Mouse (Mus musculus): Measurements from ENCODE around the gene Inpp4b. TPM values are rescaled to one million over a fixed set of nuclear protein-coding genes. Genes with fewer than 3 reads are reported as not detected.

Inpp4b gene
- 6.3 and 8.2 TPM in 2 replicates for polyA plus RNA-seq (2015; fragmentation: Nextera tagmentation; extraction: Ambion mirVana)

DNA sequence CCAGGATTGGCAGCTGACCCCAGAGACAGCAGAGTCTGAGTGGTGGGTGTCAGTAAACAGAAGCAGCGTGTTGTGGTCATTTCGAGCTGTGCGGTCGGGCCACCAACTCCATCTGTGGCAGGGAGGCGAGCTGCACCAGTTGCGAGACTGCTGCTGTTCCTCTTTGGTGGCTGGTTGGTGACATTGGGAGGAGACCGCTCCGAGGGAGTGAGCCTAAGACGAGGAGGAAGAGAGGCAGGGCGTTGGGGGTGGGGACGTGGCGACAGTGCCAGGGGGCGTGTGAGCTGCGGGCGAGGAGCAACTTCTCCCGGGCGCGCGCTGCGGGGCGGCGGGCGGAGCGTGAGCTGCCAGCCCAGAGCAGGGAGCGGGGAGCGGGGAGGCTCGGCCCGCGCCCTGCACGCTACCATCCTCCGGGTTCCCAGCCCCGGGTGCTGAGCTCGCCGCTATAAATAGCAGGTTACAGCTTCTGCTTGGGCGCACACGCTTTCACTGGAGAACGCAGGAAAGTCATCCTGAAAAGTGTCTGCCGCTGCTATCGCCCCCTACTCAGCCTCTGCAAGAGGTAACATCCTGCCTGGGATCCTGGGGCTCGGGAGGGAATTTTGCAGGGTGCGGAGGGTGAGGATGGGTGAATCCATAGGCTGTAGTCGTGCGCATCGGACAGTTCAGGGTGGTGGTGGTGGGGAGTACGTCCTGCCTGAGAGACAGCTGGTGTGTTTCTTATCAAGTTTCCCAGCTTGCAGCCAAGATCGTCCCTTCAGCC lies at the start of gene Inpp4b:
TSS of gene Inpp4b (plus strand) at position 321 of the 763 bp plus-strand sequence.
- ATAC-seq (ENCODE audit: low read depth): peak; percentile 89
- Histone ChIP-seq H3K4me2 (peak within 1 kb of the TSS; percentile 97), H3K4me3 (peak within 1 kb of the TSS; percentile 61), H3K27me3 (peaks cover 12% of the 10 kb centered on the region), H3K36me3 (no peaks in the 10 kb centered on the region), H3K4me1 (replicated peaks) (peaks cover 18% of the 10 kb centered on the region), H3K27ac (replicated peaks) (peak within 1 kb of the TSS; percentile 34), H3K9ac (peak within 1 kb of the TSS; percentile 68), H3K9me3 (peaks cover 5% of the 10 kb centered on the region; the same call in 1 of the 2 replicates)
- under 1% methylated on average over 43 of the region's 46 CpGs for WGBS

DNA sequence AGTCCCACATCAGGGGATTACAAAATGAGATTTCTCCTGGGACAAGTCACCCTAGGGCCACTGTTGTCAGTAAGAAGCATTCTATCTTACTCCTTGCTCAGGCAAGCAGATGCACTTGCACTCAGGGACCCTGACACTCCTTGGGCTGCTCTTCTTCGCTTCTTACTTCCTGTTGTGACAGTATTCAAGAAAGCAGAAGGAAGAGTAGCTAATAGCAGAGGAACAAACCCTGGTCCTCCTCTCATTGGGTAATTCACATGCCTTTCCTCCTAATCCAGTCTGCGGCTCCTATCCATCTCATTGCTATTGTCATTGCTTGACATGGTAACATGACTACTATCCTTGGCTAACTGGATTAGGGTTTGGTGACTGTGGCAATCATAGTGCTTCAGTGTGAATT lies 7.1 kb upstream of the Inpp4b start:
- Histone ChIP-seq H3K36me3 (no peaks in the 10 kb centered on the region), H3K27me3 (no peaks in the 10 kb centered on the region), H3K9me3 (peaks cover 5% of the 10 kb centered on the region; the same call in 1 of the 2 replicates), H3K4me1 (replicated peaks) (no peaks in the 10 kb centered on the region), H3K27ac (replicated peaks) (no peak overlapping the region), H3K4me2 (no peak overlapping the region), H3K9ac (no peak overlapping the region), H3K4me3 (no peak overlapping the region)
- no peak for ATAC-seq (ENCODE audit: low read depth)
- 81% methylated on average over 2 of the region's 2 CpGs for WGBS

DNA sequence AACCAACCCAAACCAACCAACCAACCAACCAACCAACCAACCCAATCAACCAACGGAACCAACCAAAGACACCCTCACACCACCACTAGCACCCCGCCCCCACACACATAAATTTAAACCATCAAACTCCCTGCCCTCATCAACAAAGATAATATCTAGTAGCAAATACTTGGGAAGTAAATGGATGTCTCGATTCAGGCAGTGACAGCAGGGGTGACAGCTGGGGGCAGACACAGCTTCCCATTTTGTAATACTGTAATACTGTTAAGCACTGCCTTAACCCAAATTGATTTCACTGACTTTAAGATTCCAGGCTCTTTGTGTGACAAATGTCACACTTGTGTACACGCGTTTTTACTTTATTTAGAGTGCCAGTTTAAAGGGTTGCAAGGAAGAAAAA lies 1.2 kb upstream of the Inpp4b start:
- no peak overlapping the region for H3K9ac ChIP-seq
- 0 out of 2 replicates have a peak, but pooled peaks have one; percentile 21 for ATAC-seq (ENCODE audit: low read depth)
- H3K9me3 ChIP-seq: peaks cover 5% of the 10 kb centered on the region; the same call in 1 of the 2 replicates
- H3K27ac ChIP-seq (replicated peaks): no peak overlapping the region
- WGBS: 49% methylated on average over 5 of the region's 5 CpGs
- no peaks in the 10 kb centered on the region for H3K36me3 ChIP-seq
- peak overlapping the region; percentile 61 for H3K4me3 ChIP-seq
- peaks cover 18% of the 10 kb centered on the region for H3K4me1 ChIP-seq (replicated peaks)
- H3K27me3 ChIP-seq: peaks cover 12% of the 10 kb centered on the region
- H3K4me2 ChIP-seq: peak overlapping the region; percentile 97

DNA sequence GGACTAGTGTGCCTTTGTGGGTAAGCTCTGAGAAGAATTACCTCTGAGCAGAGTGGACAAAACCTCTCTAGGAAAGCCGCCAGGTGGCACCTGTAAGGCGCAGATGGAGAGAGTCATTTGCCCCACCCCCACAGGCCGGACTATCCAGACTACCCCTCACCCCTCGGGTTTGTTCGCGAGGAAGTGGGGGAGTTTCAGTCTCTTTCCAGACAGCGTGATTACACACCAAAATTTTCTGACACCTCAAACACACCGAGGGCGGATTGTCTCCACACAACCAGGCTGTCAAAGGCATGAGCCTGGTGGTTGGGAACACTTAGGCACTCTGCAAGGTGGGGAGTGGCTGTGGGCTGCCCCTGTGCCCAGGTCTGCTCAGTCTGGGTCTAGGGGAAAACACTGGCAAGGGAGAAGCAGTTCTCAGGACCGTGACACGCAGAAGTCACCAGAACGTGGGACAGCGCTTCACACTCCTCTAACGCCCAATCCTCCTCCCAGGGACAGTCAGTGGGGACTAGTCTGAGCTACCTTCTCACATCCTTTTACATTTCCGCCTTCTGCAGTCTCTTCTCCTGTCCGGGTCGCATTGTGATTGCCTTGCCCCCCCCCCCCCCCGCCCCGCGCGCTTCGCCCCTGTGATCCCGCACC lies 643 bp upstream of the Inpp4b start:
- Histone ChIP-seq H3K27me3 (peaks cover 12% of the 10 kb centered on the region), H3K36me3 (no peaks in the 10 kb centered on the region), H3K9me3 (peaks cover 5% of the 10 kb centered on the region; the same call in 1 of the 2 replicates), H3K4me2 (peak overlapping the region; percentile 97), H3K27ac (replicated peaks) (peak overlapping the region; percentile 34), H3K4me1 (replicated peaks) (peaks cover 18% of the 10 kb centered on the region), H3K4me3 (peak overlapping the region; percentile 61), H3K9ac (peak overlapping the region; percentile 68)
- ATAC-seq (ENCODE audit: low read depth): peak; percentile 81
- 0% methylated on average over 21 of the region's 23 CpGs for WGBS

DNA sequence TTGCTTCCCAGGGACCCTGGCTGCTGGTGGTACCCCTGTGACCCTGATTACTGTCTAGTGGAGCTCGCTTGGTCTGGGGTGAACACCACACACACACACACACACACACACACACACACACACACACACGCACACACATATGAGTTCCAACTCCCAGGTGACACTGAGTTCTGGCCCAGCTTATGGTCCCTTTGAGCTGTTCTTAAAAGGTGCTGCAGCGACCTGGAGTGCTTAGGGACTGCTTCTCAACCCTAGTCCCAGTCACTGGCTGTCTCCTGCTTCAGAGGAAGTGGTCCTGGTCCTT lies 595 bp downstream of the Inpp4b start:
- Histone ChIP-seq H3K9me3 (peaks cover 5% of the 10 kb centered on the region; the same call in 1 of the 2 replicates), H3K27me3 (peaks cover 12% of the 10 kb centered on the region), H3K9ac (peak overlapping the region; percentile 68), H3K4me1 (replicated peaks) (peaks cover 18% of the 10 kb centered on the region), H3K4me2 (peak overlapping the region; percentile 97), H3K4me3 (peak overlapping the region; percentile 61), H3K36me3 (no peaks in the 10 kb centered on the region), H3K27ac (replicated peaks) (peak overlapping the region; percentile 34; the same call in 1 of the 2 replicates)
- ATAC-seq (ENCODE audit: low read depth): 0 out of 2 replicates have a peak, but pooled peaks have one; percentile 9
- 24% methylated on average over 2 of the region's 3 CpGs for WGBS

DNA sequence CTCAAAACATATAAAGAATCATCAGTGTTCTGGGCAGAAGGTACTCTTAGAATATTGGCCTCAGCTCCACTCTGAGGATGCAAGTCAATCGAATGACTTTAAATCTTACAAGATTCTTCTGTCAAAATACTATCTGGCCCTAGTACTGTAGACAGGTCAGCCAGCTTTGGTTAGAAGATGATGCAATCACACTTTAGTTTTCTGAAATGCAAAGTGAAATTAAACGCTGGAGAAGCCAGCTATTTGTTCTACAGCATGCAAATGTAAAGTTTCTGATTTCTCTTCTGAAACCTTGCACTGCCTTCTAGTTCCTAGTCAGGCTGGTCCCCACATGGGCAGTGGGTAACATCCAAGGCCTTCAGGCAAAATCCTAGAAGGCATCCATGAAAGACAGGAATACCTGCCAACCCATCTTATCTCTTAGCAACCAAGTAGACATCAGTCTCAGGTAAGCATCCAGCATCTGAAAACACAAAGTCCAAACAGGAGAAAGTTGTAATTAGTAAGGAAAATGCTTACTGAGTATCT lies 2.9 kb downstream of the Inpp4b start:
- no peak for ATAC-seq (ENCODE audit: low read depth)
- H3K4me3 ChIP-seq: no peak overlapping the region
- H3K4me1 ChIP-seq (replicated peaks): peaks cover 18% of the 10 kb centered on the region
- H3K4me2 ChIP-seq: 0 out of 2 replicates have a peak overlapping the region, but pooled peaks have one; percentile 5
- no peak overlapping the region for H3K27ac ChIP-seq (replicated peaks)
- no peaks in the 10 kb centered on the region for H3K9me3 ChIP-seq
- WGBS: 87% methylated on average over 2 of the region's 2 CpGs
- peaks cover 12% of the 10 kb centered on the region for H3K27me3 ChIP-seq
- H3K36me3 ChIP-seq: no peaks in the 10 kb centered on the region
- H3K9ac ChIP-seq: no peak overlapping the region

DNA sequence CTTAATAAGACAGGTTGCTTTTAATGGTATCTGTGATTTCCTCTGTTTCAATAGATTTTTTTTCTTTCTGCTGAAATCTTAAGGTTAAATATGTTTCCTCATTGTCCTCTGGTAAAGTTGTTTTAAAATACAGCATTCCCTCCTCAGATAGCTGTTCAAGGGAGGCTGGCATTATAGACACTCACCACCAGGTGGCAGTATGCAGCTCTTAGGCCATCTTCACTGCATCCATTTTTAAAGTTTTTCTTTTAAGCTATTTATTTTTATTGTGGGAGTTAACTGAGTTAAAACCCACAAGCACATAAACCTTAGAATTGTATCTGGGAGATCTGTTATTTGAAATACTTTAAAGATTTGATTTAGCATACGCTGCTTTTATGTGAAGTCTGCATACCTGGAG lies 7.1 kb downstream of the Inpp4b start:
- Histone ChIP-seq H3K4me1 (replicated peaks) (no peaks in the 10 kb centered on the region), H3K4me3 (no peak overlapping the region), H3K4me2 (no peak overlapping the region), H3K9me3 (no peaks in the 10 kb centered on the region), H3K27ac (replicated peaks) (no peak overlapping the region), H3K36me3 (no peaks in the 10 kb centered on the region), H3K27me3 (no peaks in the 10 kb centered on the region), H3K9ac (no peak overlapping the region)
- no peak for ATAC-seq (ENCODE audit: low read depth)
- WGBS: 90% methylated on average over 1 of the region's 1 CpGs

DNA sequence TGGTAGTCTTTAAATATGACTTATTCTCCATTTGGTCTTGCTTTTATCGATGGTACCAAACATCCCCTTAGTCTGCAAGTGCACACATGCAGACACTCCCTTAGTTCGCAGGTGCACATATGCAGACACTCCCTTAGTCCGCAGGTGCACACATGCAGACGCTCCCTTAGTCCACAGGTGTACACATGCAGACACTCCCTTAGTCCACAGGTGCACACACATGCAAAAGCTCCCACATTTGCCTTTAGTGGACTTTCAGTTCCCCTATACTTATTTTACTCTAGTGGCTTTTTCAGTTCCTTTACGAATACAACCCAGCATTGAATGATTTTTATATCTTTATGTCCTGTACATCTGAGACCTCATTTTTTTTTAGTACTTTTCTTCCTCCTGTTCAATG lies 11.1 kb downstream of the Inpp4b start:
- Histone ChIP-seq H3K4me3 (no peak overlapping the region), H3K36me3 (no peaks in the 10 kb centered on the region), H3K4me1 (replicated peaks) (no peaks in the 10 kb centered on the region), H3K27me3 (no peaks in the 10 kb centered on the region), H3K9me3 (no peaks in the 10 kb centered on the region), H3K4me2 (no peak overlapping the region), H3K9ac (no peak overlapping the region), H3K27ac (replicated peaks) (no peak overlapping the region)
- ATAC-seq (ENCODE audit: low read depth): no peak
- 91% methylated on average over 5 of the region's 5 CpGs for WGBS

DNA sequence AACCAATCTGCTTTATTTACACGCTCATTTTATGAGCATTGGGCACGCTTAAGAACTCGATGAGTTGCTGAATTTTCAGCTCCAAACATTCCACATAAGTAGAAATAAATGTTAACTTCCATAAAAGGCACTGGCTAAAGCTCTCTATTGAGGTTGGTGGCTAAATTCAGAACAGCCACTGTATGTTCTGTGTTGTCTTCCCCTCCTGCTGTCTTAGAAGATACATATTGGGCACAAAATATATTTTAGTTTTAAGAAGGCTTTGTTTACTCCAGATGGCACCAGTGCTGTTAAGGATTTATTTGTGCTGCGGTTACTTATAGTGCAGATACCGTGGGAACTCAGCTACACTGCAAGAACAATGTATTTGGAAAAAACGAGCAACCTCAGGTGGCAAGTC lies 15.8 kb downstream of the Inpp4b start:
- H3K4me3 ChIP-seq: no peak overlapping the region

DNA sequence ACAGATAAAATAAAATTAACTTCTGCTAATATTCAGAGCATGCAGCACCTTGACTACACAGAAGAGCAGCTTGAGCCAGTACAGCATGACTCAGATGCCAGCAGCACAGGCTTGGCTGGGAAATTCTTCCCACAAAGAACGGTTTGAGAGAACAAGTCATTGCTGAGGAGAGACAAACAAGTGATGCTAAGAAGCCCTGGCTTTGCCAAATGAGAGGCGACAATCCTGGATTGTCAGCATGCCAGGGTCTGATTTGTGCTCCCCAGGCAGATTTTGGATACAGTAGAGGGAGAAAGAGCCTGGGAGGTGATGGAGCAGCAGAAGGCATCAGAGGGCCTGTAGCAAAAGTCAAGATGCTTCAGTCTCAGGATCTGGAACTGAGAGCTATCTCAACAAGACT lies 18.2 kb downstream of the Inpp4b start:
- Histone ChIP-seq H3K9ac (no peak overlapping the region), H3K27ac (replicated peaks) (no peak overlapping the region)
- ATAC-seq (ENCODE audit: low read depth): no peak

More for the DNA sequence above, 15.8 kb downstream of the Inpp4b start:
- Histone ChIP-seq H3K9ac (no peak overlapping the region), H3K36me3 (no peaks in the 10 kb centered on the region), H3K27ac (replicated peaks) (no peak overlapping the region), H3K9me3 (no peaks in the 10 kb centered on the region), H3K4me2 (no peak overlapping the region), H3K27me3 (no peaks in the 10 kb centered on the region), H3K4me1 (replicated peaks) (no peaks in the 10 kb centered on the region)
- ATAC-seq (ENCODE audit: low read depth): no peak
- 87% methylated on average over 6 of the region's 6 CpGs for WGBS

DNA sequence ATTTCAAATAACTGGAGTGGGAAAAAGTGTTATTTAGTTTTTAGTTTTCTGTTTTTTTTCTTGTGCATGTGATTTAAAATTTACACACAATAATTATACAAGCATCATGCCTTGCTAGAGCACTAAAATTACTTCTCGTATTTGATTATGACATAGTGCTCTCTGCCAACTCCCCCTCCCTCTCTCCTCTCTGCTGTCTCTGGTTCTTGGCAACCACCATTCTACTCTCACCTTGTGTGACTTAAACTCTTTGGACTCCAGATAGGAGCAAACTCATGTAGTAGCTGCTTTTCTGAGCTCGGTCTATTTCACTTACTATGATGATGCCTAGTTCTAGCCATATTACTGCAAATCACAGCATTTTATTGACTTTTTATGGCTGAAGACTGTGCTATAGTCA lies 18.8 kb downstream of the Inpp4b start:
- no peaks in the 10 kb centered on the region for H3K9me3 ChIP-seq
- no peaks in the 10 kb centered on the region for H3K36me3 ChIP-seq
- WGBS: 90% methylated on average over 2 of the region's 2 CpGs
- no peaks in the 10 kb centered on the region for H3K27me3 ChIP-seq
- no peaks in the 10 kb centered on the region for H3K4me1 ChIP-seq (replicated peaks)
- H3K27ac ChIP-seq (replicated peaks): no peak overlapping the region
- ATAC-seq (ENCODE audit: low read depth): no peak
- H3K9ac ChIP-seq: no peak overlapping the region
- no peak overlapping the region for H3K4me2 ChIP-seq
- no peak overlapping the region for H3K4me3 ChIP-seq

More for the DNA sequence above, 18.2 kb downstream of the Inpp4b start:
- H3K9me3 ChIP-seq: no peaks in the 10 kb centered on the region
- H3K36me3 ChIP-seq: no peaks in the 10 kb centered on the region
- H3K4me2 ChIP-seq: no peak overlapping the region
- 81% methylated on average over 2 of the region's 2 CpGs for WGBS
- H3K4me3 ChIP-seq: no peak overlapping the region
- H3K27me3 ChIP-seq: no peaks in the 10 kb centered on the region
- no peaks in the 10 kb centered on the region for H3K4me1 ChIP-seq (replicated peaks)

DNA sequence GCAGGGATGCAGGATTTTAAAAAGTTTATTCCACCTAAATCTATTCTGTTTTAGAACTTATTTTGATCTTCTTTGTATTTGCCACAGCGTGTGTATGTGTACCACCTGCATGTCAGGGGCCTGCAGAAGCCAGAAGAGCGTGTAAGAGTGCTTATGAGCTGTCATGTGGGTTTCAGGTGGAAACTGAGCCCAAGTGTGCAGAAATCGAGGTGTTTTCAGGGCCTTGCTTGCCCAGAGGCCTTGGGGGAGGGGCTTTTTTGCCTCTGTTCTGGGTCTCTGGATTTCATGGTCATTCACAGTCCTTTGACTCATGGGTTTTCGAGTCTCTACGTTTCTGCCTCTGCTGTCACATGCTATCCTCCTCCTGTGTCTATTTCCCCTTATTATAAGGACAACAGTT lies 28.3 kb downstream of the Inpp4b start:
- no peak overlapping the region for H3K27ac ChIP-seq (replicated peaks)
- ATAC-seq (ENCODE audit: low read depth): no peak
- no peaks in the 10 kb centered on the region for H3K27me3 ChIP-seq
- no peaks in the 10 kb centered on the region for H3K9me3 ChIP-seq
- H3K4me1 ChIP-seq (replicated peaks): peaks cover 19% of the 10 kb centered on the region
- WGBS: 38% methylated on average over 5 of the region's 5 CpGs
- H3K9ac ChIP-seq: no peak overlapping the region
- H3K4me3 ChIP-seq: no peak overlapping the region
- H3K4me2 ChIP-seq: no peak overlapping the region
- H3K36me3 ChIP-seq: no peaks in the 10 kb centered on the region

Data from neural tube, embryonic 13.5 days (tissue).